Mouse (Mus musculus) myocyte (in vitro differentiated cells): Measurements from ENCODE around the gene Exosc6.

Source experiments
- CEBPB ChIP-seq: IDR thresholded peaks from 2 replicates; pipeline ENCODE4 v1.6.1; 2011; ENCODE audit warnings: mild to moderate bottlenecking, moderate library complexity; ENCODE audit not compliant: poor library complexity, insufficient read depth, severe bottlenecking
- E2F4 ChIP-seq: IDR thresholded peaks from one replicate; pipeline ENCODE4 v1.6.1; 2011; ENCODE audit warnings: mild to moderate bottlenecking, control low read depth, moderate library complexity; ENCODE audit not compliant: insufficient read depth
- MAX ChIP-seq: IDR thresholded peaks from one replicate; pipeline ENCODE4 v1.6.1; 2011; ENCODE audit warnings: low read depth, mild to moderate bottlenecking, control low read depth
- MYOD1 ChIP-seq, 3 experiments: IDR thresholded peaks; one replicate each; pipeline ENCODE4 v1.6.1; 2011; ENCODE audit warnings: control low read depth in 2 of 3, low read depth in 2 of 3, mild to moderate bottlenecking in 2 of 3, moderate library complexity in 1 of 3; ENCODE audit not compliant: insufficient read length in 2 of 3, control insufficient read depth in 1 of 3
- MYOG ChIP-seq, 3 experiments: IDR thresholded peaks; one replicate each; pipeline ENCODE4 v1.6.1; 2011; ENCODE audit warnings: control low read depth in 2 of 3, low read depth in 2 of 3, mild to moderate bottlenecking in 2 of 3; ENCODE audit not compliant: insufficient read length in 2 of 3, control insufficient read depth in 1 of 3, insufficient read depth in 1 of 3
- POLR2A ChIP-seq: IDR thresholded peaks from one replicate; pipeline ENCODE4 v1.6.1; 2011; ENCODE audit warnings: low read depth, mild to moderate bottlenecking, control low read depth, moderate library complexity; ENCODE audit not compliant: insufficient read length
- POLR2AphosphoS2 ChIP-seq: IDR thresholded peaks from one replicate; pipeline ENCODE4 v1.6.1; 2011; ENCODE audit warnings: low read depth, control low read depth; ENCODE audit not compliant: insufficient read length
- REST ChIP-seq: IDR thresholded peaks from one replicate; pipeline ENCODE4 v1.6.1; 2011; ENCODE audit warnings: mild to moderate bottlenecking, control low read depth, moderate library complexity; ENCODE audit not compliant: insufficient read depth, insufficient read length
- SRF ChIP-seq: IDR thresholded peaks from one replicate; pipeline ENCODE4 v1.6.1; 2011; ENCODE audit warnings: low read depth; ENCODE audit not compliant: control insufficient read depth, insufficient read length
- TCF12 ChIP-seq: IDR thresholded peaks from one replicate; pipeline ENCODE4 v1.6.1; 2011; ENCODE audit warnings: mild to moderate bottlenecking, control low read depth; ENCODE audit not compliant: poor library complexity, insufficient read depth, severe bottlenecking
- USF1 ChIP-seq: IDR thresholded peaks from one replicate; pipeline ENCODE4 v1.6.1; 2011; ENCODE audit warnings: low read depth, mild to moderate bottlenecking, control low read depth, moderate library complexity

DNA sequence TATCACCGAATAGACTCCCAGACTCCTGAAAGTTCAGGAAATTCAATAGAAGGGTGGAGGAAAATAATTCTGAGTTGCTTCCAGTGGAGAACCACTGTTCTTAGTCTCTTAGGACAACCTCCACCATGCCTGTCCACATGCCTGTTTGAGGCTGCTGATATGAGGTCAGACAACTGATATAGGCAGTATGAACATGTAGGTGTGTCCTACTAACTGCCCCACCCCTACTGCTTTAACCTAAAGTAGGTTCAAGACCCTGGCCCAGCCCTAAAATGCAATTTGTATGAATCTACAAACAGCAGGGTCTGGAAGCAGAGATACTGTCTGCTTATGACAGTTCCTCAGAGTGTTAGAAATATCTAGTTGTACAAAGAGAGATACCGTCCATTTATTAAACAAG is 478 bp upstream of the Exosc6 start:
- no peak for TF ChIP-seq USF1
- no peak for TF ChIP-seq TCF12
- no peak for TF ChIP-seq CEBPB
- TF ChIP-seq REST = no peak
- TF ChIP-seq POLR2A = no peak
- TF ChIP-seq E2F4 = no peak
- TF ChIP-seq MYOD1 (IDR thresholded peaks at IDR 0.05; ENCODE audit: control insufficient read depth in 1 of 3, insufficient read length in 2 of 3, low read depth in 2 of 3) = no peak
- no peak for TF ChIP-seq MAX
- no peak for TF ChIP-seq POLR2AphosphoS2
- TF ChIP-seq MYOG (IDR thresholded peaks at IDR 0.05; ENCODE audit: control insufficient read depth in 1 of 3, insufficient read depth in 1 of 3, insufficient read length in 2 of 3, low read depth in 2 of 3) = no peak
- no peak for TF ChIP-seq SRF
